Mouse (Mus musculus) embryo, embryonic 11.5 days (tissue): ENCODE data around the gene Nr1h4.
"Not testable (repeated sequence)": the region's sequence is repeated elsewhere in the genome, so short reads cannot be mapped to it uniquely, and the experiment has no call there.

Experiments
- DNase-seq: peaks from one replicate; pipeline ENCODE4 v3.0.0-alpha.2; 2012; ENCODE audit warnings: low read depth, low spot score

Nr1h4 gene

DNA sequence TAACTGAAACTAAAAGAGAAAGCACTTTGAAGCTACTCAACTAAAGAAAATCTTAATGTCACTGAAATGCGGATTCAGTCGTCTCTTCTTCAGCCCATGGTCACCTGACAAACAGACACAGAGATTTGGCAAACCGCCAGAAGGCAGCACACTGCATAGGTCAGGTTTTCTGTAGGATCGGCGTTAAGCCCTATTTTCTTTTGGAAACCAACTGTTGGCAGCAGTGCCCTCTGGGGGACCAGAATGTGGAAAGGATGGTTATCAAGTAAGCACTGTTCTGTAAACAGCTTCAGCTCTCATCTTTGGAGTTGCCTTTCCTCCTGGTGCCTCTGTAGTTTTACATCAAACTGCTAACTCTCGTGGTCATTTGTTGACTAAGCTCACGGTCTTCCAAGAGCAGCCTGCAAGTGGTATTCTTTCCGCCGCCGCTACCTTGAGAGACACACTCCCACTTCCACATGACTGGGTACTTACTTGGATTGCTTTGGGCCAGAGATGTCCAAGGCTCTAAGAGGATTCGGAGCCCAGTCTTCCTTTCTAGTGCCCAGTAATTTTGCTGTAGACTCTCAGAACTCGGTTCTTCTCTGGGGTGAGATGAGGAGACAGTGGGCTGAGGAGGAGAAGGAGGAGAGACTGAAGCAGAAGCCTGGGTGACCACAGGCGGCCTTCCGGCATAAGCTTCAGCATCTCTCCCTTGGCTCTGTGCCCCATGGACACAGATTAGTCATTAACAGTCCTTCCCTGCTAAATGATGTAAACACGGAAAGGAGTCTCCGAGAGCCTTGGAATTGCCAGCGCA is at the start of gene Nr1h4:
Nr1h4 (minus strand) TSS at position 657 of the 799 bp plus-strand sequence.
- DNase-seq = no peak

DNA sequence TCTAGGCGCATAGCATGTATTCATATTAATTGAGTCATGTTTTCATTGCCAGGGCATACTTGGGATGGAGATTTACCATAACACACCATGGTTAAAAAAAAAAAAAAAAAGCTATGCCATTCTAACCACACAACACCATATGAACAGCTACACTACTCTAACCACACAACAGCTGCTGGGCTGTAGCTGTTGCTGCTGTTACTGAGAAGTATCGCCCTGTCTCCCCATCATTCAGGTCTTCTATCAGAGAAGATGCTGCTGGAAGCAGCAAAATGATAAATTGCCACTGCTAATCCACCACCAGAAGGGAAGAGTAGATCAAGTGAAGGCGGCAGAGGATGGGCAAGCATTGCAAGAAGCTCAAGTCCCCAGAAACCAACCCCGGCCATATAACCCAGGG is 45.4 kb upstream of the Nr1h4 start:
- DNase-seq = no peak

DNA sequence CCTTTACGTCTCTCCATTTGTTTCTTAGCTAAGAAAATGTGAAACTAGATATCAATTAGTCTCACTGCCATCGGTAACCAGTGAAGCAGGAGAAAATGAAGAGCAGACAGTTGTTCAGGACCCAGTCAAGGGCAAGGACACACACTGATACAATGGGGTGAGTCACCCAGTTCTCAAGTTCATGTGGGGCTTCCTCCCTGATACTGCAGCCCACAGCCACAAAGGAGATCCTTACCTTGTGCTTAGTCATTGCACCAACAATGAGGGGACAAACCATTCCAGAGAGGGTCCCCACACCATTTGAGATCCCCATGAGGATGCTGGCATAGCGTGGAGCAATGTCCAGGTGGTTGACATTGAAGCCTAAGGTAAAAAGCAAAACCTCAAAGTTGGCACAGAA is 44.3 kb upstream of the Nr1h4 start:
- no peak for DNase-seq

DNA sequence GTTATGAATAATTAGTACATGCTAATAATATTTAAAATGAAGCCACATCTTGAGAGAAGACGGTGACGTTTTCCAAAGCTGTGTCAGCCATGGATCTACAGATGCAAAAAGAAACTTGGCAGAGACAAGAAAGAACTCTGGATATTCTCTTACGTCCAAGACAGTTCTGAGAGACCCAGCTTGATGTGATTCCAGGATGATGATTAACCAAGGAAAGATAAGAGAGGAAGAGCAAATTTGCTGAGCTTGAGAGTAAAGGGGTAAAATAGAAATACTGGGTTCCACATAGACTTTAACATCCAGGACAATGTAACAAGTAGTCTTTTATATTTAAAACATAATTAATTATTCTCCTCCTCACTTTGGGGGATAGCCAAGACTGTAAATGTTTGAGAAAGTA is 40.0 kb upstream of the Nr1h4 start:
- DNase-seq = no peak

DNA sequence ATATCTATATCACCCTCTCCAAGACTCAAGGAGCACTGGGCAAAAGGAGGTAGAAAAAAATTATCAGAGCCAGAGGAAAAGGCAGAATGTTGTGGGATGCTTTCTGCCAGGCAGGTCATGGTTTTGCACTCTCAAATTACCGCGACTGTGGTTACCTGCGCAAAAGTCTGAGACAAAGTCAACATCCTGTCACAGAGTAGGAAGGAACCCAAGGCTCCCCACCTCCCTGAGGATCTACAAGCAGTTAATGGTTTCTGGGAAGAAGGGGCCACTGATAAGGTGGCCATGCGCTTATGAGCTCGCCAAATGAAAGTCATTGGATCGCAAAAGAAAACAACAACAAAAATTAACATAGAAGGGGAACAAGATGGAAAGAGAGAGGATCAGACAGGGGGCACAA is 39.6 kb upstream of the Nr1h4 start:
- DNase-seq = no peak

DNA sequence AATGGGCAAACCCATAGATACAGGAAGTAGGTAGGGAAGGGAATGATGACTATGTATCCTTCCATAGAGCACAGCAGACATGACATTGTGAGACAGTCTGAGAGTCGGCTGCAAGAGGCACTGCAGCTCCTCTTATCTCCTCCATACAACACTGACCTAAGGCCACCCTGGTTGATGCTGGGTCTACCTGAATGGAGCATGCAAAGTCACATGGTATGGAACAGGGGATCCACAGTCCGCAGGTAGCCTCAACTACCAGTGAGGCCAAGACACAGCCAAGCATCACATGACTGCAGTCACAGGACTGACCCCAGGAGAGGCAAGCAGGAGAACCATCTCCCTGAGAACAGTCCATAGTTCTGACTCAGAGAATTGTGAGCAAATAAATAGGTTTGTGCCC is 34.0 kb upstream of the Nr1h4 start:
- no peak for DNase-seq

DNA sequence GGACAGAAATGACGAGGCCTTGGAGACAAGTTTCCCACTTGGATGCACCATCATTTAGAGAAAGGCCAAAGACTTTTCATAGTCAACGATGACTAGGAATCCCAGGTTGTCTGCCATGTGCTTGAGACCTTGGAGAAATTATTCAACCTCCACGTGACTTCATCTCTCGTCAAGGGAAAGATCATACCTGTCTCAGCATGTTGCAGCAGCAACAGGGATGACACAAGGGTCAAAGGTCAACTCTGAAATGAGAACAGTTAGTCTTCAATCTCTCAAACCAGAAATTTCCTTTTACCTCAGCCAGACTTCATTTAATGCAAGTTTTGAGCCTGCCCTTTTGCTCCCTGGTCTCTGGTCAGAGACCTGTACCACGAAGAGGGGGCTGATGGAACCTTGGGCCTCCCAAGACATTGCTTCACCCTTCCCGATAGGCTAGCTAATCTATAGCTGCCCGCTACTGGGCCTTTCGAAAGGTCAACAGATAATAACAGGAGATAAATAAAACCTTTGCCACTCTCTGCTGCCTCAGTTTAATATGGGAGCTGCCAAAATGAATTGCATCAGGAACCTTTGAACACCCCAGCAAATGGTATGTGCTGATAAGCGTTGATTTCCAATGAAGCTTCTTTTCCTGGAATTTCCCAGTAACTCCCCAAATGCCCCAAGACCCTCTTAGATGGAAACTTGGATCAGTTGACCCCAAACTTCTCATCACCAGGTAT is 32.1 kb upstream of the Nr1h4 start:
- DNase-seq = no peak

DNA sequence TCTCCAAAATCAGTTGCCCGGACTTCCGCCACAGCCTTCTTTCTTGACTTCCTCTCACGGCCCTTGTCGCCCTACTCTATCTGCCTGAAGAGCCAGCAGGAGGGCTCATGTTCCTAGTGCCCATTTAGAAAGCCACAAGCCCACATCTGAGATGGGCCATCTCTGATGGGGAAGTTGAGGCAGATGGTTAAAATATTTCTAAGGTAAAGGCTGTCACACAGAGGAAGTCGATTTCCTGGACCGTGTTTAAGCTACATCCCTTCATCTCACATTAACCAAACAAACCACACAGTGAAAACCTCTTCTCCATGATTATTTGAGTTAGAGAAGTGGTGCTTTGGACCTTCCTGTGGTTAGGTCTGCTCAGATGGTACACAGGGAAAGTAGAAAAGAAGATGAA is 28.7 kb upstream of the Nr1h4 start:
- no peak for DNase-seq

DNA sequence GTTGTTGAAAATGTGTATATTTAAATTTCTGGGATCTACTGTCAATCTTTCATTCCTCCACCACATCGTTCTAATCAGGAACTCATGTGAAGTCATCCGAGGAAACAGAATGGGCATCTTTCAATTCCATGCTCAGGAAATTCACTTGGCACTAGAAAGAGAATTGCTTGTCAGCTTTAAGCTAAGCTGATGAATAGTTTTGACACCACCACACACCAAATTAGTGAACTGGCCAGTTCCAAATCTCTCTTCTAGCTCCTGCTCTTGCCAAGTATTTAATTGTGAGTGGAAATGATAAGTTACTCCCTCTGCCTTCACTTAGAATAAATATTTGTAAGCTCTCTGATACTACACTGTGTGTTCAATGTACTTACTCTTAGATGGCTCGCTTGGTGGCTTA is 26.0 kb upstream of the Nr1h4 start:
- no peak for DNase-seq

DNA sequence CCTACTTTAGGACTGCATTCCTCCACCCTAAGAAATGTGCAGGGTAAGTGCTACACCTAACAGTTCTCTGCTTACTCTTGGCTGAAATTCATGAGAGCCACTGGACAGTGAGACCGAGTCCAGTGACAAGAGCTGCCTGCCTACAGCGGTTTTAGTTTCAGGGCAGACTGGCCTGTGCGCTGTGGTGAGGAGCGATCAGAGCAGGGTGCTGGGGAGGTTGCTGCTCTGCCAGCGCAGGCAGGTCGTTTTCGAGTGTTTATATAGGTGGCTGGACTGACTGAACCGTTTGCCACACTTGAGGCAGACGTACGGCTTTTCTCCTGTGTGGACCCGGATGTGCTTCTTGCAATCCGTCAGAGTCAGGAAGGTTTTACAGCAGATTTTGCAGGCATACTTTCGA is 21.5 kb upstream of the Nr1h4 start:
- not testable (repeated sequence) for DNase-seq

DNA sequence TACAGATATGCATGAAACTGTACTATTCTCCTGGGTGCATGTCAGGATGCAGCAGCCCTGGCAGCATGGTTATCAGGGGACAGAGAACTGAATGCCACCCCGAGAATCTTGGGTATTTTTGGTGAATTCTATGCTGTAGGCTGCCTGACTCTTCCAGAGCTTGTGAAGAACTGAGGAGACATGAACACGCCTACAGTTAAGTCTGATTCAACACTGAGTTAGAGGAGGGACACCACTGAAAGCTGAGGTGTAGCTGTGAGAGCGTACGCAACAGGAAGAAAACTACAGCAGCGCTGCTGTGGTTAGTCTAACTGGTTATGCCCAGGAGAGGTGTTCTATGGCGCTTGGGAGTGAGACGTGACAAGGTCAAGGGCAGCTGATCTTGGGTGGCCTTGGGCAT is 20.5 kb upstream of the Nr1h4 start:
- not testable (repeated sequence) for DNase-seq

DNA sequence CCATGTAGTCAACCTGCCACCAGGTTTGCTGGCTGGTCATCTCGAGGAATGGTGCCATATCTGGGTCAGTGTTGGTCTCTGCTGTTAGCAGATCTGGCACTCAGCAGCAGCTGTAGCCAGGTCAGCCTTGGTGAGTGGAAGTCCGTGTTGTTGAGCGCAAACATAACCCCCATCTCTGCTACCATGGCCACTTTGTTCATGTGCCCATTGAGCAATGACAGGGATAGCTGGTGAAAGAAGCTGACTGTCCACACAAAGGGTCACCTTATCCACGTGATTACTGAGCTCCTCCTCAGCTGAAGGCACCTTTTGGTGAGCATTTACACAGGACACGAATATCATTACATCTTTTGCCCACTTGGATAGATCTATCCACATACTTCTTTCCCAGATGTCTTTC is 19.6 kb upstream of the Nr1h4 start:
- no peak for DNase-seq

DNA sequence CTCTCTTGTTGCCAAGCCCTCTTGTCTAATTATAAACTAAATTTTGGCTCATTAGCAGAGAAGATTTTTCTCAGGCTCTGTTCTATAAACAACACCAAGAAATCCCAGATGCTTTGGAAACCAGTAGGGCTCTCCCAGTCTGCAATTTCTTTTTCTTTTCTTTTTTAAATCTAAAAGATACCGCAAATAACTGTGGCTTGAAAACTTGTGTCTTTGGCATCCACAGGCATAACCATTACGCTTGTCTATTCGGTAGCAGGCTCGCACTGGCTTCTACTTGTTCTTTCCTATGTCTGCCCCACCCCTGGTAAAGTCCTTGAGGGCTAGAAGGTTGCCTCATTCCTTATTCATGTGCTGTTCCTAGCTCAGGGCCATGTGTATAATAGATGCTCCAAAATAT is 18.3 kb upstream of the Nr1h4 start:
- DNase-seq = no peak

DNA sequence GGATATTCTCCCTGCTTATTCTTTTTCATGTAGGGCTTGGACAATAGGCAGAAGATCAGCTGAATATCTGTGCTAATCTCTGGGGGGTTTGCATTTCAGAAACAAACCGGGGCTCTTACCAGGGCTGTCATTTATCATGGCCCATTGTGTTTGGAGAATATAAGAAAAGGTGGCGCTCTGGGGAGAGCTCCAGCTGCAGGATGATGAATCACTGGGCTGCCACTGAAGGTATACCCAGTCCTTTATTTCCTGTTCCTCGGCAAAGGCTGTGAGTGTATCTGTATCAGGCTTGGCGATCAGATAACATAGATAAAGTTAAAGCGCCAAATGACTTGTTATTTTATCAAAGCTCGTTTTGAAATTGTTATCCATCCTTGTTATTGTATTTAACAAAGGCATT is 14.6 kb upstream of the Nr1h4 start:
- DNase-seq = no peak

DNA sequence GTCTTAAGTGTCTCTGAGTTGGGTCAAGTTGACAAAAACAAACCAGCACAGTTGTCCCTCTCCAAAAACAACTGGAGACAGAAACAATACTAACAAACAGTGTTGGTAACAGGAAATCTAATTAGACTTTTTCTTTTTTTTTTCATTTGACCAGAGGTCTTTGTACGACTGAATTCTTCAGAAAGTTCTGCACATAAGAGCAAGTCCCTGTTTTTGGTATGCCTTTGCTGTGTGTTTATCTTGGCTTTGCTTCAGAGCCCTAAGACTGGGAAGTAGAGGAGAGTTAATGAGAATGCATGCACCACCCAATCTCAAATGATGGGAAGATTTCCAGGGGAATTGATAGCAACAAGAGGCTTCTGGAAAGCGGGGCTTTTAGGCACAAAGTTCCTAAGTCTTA is 13.6 kb upstream of the Nr1h4 start:
- no peak for DNase-seq

DNA sequence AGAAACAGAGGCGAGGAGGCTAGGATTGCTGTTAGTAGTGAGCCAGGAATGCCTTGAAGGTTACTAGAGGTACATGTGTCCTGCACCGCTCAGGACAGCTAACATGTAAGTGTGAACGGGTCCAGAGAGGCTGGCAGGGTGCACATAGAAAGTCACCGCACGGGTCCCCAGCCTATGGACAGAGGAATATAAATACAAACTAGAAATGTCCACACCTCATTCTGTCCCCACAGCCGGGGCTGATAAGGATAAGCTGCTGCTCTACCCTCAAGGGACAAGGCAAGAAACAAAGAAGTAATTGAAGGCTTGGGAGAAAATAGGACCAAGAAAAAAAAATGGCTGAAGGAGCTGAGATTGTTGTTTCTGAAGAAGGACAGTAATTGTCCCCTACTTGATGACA is 10.5 kb upstream of the Nr1h4 start:
- DNase-seq = no peak

DNA sequence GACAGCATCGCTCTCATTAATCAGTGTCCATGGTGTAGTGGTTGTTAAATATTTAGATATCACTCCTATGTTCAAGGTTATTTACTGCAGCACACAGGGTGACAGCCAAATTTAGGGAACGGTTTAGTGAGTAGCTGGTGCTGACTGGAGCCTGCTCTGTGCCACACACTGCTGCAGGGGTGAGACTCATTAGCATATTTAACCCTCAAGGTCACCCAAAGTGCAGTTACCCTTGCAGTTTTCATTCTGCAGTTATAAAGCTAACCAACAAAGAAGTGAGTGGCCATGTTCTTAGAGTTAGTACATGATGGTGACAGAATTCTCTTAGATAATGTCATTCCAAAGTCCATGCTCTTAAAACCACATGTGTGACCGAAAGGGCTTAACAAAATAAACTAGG is 8.9 kb upstream of the Nr1h4 start:
- no peak for DNase-seq

DNA sequence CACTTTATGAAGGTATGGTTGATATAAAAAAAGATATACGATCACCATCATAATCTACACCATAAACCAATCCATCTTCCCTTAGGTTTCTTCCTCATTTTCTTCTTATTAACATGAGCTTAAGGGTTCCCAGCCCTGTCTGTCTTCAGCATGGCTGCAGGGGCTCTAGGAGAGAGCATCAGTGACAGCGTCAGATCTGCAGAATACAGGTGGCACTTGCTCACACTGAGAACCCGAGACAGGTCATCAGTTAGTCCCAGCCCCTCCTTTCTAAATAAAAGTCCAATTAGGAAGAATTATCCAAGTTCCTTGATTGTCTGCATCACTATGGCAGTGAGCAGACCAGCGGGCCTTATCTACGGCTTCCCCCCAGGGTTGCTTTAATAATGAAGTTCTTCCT is 934 bp downstream of the Nr1h4 start:
- no peak for DNase-seq

DNA sequence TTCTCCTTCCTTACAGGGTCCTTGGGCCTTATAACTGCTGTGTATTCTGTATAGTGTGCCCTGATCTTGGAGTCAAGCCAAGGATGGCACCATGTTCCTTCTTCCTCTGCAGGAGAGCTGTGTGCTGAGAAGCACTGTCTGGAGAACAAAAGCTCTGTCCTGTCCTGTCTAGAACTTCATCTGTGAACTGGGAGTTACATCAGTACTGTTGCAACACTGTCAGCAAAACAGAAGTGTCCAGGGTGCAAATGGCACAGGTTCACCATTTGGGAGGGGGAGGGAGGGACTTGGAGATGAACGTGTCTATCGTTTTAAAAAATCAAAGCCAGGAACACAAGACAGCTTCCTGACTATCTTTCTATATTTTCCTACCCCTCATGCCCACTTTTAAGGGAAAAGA is 1.4 kb downstream of the Nr1h4 start:
- no peak for DNase-seq

DNA sequence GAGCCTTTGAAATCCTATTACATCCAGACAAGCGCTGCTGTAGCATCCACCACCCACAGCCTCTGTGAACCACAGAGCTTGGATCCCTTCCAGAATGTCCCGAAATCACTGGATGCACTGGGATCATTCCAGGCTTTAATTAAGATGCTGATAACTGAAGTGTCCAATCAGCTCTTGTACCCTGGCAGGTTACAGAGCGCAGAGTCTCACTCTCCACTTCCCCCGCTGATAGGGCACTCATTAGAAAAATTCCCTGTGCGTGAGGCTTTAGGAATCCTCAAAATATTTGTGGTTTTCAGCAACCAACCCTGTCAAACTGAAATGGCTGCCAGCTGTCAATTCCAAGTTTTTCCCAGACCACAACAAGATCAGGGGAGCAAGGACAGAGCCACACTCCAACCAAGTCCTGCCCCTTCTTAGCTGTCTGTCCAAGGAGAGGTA is 2.2 kb downstream of the Nr1h4 start:
- no peak for DNase-seq

DNA sequence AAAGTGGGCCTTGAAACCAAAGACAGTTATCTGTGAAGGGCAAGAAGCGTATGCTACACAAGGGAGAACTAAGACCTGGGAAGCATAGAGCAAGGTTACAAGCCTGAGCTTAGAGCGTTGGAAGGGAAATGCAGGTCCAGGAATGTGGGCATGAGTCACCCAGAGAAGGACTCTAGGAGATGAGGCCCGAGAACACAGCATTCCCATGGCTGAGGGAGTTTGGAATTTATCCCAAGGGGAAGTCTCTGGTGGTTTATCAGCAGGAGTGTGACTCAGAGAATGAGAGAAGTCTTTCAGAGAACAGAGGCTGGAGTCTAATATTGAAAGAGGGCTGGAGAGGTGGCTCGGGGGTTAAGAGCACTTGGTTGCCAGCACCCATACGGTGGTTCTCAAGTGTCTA is 6.3 kb downstream of the Nr1h4 start:
- DNase-seq = no peak

DNA sequence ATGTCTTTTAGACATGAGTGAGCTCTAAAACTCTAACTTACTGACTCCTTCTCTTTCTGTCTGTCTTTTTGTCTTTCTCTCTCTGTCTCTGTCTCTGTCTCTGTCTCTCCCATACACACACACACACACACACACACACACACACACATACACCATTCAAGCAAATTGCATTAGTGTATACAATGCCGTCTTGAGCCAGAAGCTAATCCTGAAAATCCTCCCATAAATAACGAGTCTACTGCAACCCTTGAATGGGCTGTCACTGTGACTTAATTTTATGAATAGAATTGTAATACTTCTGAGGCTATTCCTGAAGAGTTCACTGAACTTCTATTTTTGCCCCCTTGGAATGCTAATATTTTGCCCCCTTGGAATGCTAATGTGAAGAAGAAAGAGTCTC is 7.6 kb downstream of the Nr1h4 start:
- no peak for DNase-seq

DNA sequence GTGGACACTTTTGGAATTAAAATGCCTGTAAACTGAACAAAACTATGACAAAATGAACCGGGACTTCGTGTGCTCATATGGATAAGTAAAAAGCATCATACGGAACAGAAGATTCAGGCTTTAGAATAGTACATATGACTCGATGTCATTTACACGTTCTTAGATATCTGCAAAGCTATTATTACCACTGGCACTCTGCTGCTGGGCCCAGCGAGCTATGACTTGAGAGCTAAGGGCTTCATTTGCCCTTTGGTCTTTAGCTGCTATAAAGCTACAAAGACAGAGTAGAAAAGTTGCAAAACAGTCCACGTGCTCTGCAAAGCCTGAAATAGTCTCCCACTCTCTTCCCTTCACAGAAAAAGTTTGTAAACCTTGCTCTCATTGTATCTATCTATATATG is 10.9 kb downstream of the Nr1h4 start:
- DNase-seq = no peak
